In the genomic region with DNA sequence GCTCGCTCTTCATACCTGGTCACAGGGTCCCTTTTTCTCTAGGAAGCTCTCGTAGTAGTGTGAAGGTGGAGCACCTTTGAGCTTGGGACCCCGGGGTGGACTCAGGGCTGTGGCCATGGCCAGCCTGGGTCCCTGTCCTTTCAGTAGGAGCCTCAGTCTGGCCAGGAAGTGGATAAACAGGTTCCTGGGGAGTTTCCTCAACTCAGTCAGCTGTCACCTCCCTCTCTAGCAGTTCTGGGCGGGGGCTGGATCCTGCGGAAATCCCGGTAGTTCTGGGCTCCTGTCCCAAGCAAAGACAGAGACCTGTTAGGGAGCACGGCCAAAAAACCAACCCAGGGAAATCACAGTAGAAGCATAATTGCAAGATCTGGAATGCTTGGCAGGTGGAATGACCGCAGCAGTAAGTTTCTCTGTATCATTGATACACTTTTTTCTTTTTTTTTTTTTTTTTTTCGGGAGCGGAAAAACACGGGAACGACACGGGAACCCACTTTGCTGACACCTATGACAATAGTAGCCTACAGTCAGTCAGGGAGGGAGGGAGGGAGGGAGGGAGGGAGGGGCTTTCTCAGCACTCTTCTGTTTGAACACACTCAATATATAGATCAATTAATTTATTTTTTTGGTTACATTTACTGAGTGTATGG, we compare ENCODE assay signal across 7 mouse cellular contexts. TPM values are rescaled to one million over a fixed set of nuclear protein-coding genes. Genes with fewer than 3 reads are reported as not detected.
DNase-seq lines count a peak whose midpoint lies in the region; ATAC-seq lines count a peak whose summit lies in the region.

Gene Stap2, minus strand, starts transcription at position 170 of the 647 bp plus-strand sequence.
Gene Mpnd, plus strand, starts transcription at position 297 of the 647 bp plus-strand sequence.

- no peak within 1 kb of the TSS for H3K4me3 ChIP-seq in limb, embryonic 11.5 days (ENCODE audit: low read depth, low read length)
- H3K4me3 ChIP-seq in stomach, embryonic 14.5 days (ENCODE audit: low read depth, low read length) = peak within 1 kb of the TSS; percentile 10; the same call in 1 of the 2 replicates

- intact Hi-C loops in heart, postnatal 25 days (cut with DNase I) = no loop called here

- peaks cover 3% of the 10 kb centered on the region for H3K9me3 ChIP-seq in limb, embryonic 11.5 days (ENCODE audit: control insufficient read depth, low read length)
- no peaks in the 10 kb centered on the region for H3K9me3 ChIP-seq in stomach, embryonic 14.5 days (ENCODE audit: control insufficient read depth, low read depth, low read length)

- peaks cover 18% of the 10 kb centered on the region for H3K4me1 ChIP-seq in limb, embryonic 11.5 days (ENCODE audit: control insufficient read depth, insufficient read depth, low read length)
- H3K4me1 ChIP-seq in stomach, embryonic 14.5 days (ENCODE audit: control insufficient read depth, insufficient read depth, low read length) = peaks cover 9% of the 10 kb centered on the region

- no peak for ATAC-seq in limb, embryonic 11.5 days (ENCODE audit: insufficient number of reproducible peaks, low FRiP score, low TSS enrichment, low read depth)
- no peak for ATAC-seq in stomach, embryonic 14.5 days (ENCODE audit: insufficient number of reproducible peaks, insufficient read depth, low FRiP score, low read depth)

- no peak within 1 kb of the TSS for H3K9ac ChIP-seq in limb, embryonic 11.5 days (ENCODE audit: low read length)
- H3K9ac ChIP-seq in stomach, embryonic 14.5 days (replicated peaks; ENCODE audit: low read depth, low read length) = no peak within 1 kb of the TSS

- 0 out of 2 replicates have a peak within 1 kb of the TSS, but pooled peaks have one; percentile 26 for H3K27ac ChIP-seq in limb, embryonic 11.5 days (replicated peaks; ENCODE audit: low read depth, low read length)
- H3K27ac ChIP-seq in stomach, embryonic 14.5 days (ENCODE audit: low read length) = no peak within 1 kb of the TSS

- peak; percentile 46 for DNase-seq in urinary bladder, adult 2 months (ENCODE audit: low spot score)
- no peak for DNase-seq in urinary bladder, postnatal 4 days (ENCODE audit: low spot score in 2 of 2)
- peak; percentile 81 for DNase-seq in cerebellum, adult 9-11 months
- DNase-seq in heart, postnatal 25 days (ENCODE audit: low spot score) = peak; percentile 67
- DNase-seq in limb, embryonic 11.5 days (ENCODE audit: low spot score) = peak; percentile 63
- DNase-seq in right cerebral cortex, adult 2 months (ENCODE audit: low spot score in 2 of 2) = no peak

- no peaks in the 10 kb centered on the region for H3K36me3 ChIP-seq in limb, embryonic 11.5 days (ENCODE audit: control insufficient read depth, insufficient read depth, low read length)
- H3K36me3 ChIP-seq in stomach, embryonic 14.5 days (ENCODE audit: control insufficient read depth, insufficient read depth, low read length) = no peaks in the 10 kb centered on the region

- peaks cover 6% of the 10 kb centered on the region; the same call in 1 of the 2 replicates for H3K27me3 ChIP-seq in limb, embryonic 11.5 days (ENCODE audit: control insufficient read depth, insufficient read depth, low read length)
- no peaks in the 10 kb centered on the region for H3K27me3 ChIP-seq in stomach, embryonic 14.5 days (ENCODE audit: control insufficient read depth, insufficient read depth, low read length)

- 45% methylated on average over 13 of the region's 13 CpGs for WGBS in limb, embryonic 11.5 days
- WGBS in stomach, embryonic 14.5 days = 27% methylated on average over 13 of the region's 13 CpGs

- H3K4me2 ChIP-seq in limb, embryonic 11.5 days (ENCODE audit: low read depth, severe bottlenecking) = peak within 1 kb of the TSS; percentile 7; the same call in 1 of the 2 replicates
- peak within 1 kb of the TSS; percentile 31 for H3K4me2 ChIP-seq in stomach, embryonic 14.5 days (replicated peaks; ENCODE audit: low read depth, low read length)

RNA-seq across cellular contexts. Expression of gene Stap2, which starts in this region (rescaled TPM):
- polyA plus RNA-seq in urinary bladder, adult 2 months (2012; rRNA removed) = 29.6 and 38.6 TPM in 2 replicates
- total RNA-seq in heart, postnatal 25 days (2021) = 10 to 100 TPM; 14.1 to 14.6 TPM
- 6.5 and 8.7 TPM in 2 replicates for polyA plus RNA-seq in limb, embryonic 11.5 days (2014; fragmentation: Nextera tagmentation; extraction: Ambion mirVana)
- polyA plus RNA-seq in stomach, embryonic 14.5 days (2014; fragmentation: Nextera tagmentation; extraction: Ambion mirVana) = 19.7 and 23.8 TPM in 2 replicates

RNA-seq across cellular contexts. Expression of gene Mpnd, which starts in this region (rescaled TPM):
- polyA plus RNA-seq in urinary bladder, adult 2 months (2012; rRNA removed) = 50.4 and 51.1 TPM in 2 replicates
- 10 to 100 TPM; 50.0 to 59.4 TPM for total RNA-seq in heart, postnatal 25 days (2021)
- 137 and 142 TPM in 2 replicates for polyA plus RNA-seq in limb, embryonic 11.5 days (2014; fragmentation: Nextera tagmentation; extraction: Ambion mirVana)
- 97.9 and 102 TPM in 2 replicates for polyA plus RNA-seq in stomach, embryonic 14.5 days (2014; fragmentation: Nextera tagmentation; extraction: Ambion mirVana)

Comparison
In these comparisons a context has a peak if more than half of its experiments do, and no peak if none do; other contexts are left out.
1. DNase-seq: peak in urinary bladder, adult 2 months (single experiment), cerebellum, adult 9-11 months (single experiment), heart, postnatal 25 days (single experiment) and limb, embryonic 11.5 days (single experiment); none in urinary bladder, postnatal 4 days (0 of 2) and right cerebral cortex, adult 2 months (0 of 2).